Mouse (Mus musculus): ENCODE measurements around the gene Ftsj3.
"Not testable (repeated sequence)": the region's sequence is repeated elsewhere in the genome, so short reads cannot be mapped to it uniquely, and the experiment has no call there.

The Ftsj3 gene

DNA sequence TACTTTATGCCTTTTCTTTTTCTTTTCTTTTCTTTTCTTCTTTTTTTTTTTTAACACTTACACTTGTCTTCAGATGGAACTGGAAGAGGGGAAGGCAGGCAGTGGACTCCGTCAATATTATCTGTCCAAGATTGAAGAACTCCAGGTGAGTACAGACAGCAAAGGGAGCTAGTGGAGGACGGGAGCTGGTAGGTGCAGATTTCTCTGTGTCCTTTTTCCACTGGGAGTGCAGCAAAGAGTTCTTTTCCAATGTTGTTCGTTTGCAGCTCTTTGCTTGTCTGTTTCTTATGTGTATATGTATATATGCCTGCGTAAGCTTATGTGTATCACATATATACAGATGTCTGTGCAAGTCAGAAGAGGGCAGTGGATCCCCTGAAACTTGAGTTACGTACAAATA lies 896 bp upstream of the Ftsj3 start:
- DNase-seq (ENCODE audit: low read depth, low spot score) = no peak
- Histone ChIP-seq H3K27me3 (ENCODE audit: control insufficient read depth, insufficient read depth, low read length, poor library complexity, severe bottlenecking) (no peaks in the 10 kb centered on the region), H3K36me3 (ENCODE audit: control insufficient read depth, insufficient read depth, low read length, poor library complexity, severe bottlenecking) (peaks cover 5% of the 10 kb centered on the region)

DNA sequence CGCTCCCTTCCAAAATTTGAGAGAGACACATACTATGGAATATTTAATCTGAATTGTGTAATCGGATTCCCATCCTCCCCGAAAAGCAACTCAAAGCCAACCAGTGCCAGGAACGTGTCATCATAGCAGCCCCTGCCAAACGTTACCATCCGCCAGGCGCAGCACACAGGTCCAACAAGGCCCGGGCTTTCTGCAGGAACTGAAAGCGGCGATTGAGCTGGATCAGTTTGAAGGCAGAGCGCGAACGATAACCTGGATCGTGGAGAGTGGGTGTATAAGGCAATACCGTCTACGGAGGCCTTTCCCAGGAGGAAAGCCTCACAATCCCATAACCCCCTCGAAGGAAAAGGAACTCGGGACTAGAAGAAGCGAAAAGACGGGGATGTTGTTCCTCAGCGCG lies 705 bp downstream of the Ftsj3 start:
- Histone ChIP-seq H3K27me3 (ENCODE audit: control insufficient read depth, insufficient read depth, low read length, poor library complexity, severe bottlenecking) (no peaks in the 10 kb centered on the region), H3K36me3 (ENCODE audit: control insufficient read depth, insufficient read depth, low read length, poor library complexity, severe bottlenecking) (peaks cover 4% of the 10 kb centered on the region)
- DNase-seq (ENCODE audit: low read depth, low spot score) = no peak

DNA sequence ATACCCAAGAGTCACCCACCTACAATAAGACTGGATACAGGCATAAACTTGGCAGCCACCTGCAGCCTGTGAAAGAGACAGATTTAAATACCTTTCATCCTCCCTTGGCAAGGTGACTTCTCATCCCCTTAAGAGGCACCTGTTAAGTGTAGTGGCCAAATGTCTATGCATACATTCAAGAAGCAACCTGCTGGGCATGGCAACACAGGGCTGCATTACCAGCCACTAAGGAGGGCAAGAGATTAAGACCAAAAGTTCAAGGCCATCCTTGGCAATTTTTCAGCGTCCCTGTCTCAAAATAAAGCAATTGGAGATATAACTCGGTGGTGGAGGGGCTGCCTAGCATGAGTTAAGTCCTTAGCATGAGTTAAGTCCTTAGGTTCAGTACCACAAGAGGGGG lies 1.1 kb downstream of the Ftsj3 start:
- no peak for DNase-seq (ENCODE audit: low read depth, low spot score)

DNA sequence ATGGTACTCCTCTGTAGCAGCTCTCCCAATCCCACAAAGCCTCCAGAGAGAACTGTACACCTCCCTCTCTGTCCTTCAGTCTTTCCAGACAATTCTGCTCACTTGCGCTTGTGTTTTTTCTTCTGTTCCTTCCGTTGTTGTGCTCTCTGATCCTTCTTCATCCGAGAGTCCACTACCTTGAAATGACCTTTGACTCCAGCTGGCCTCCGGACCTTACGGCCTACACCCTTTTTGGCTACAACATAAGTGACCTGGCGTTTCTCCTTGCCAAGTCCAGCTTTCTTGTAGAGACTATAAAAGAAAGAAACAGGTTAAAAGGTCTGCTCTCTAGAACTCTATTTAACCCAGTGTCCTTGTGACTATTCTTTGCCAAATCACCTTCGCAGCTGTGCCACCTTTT lies 6.6 kb downstream of the Ftsj3 start:
- no peaks in the 10 kb centered on the region for H3K27me3 ChIP-seq (ENCODE audit: control insufficient read depth, insufficient read depth, low read length, poor library complexity, severe bottlenecking)
- no peak for DNase-seq (ENCODE audit: low read depth, low spot score)
- peaks cover 16% of the 10 kb centered on the region for H3K36me3 ChIP-seq (ENCODE audit: control insufficient read depth, insufficient read depth, low read length, poor library complexity, severe bottlenecking)

More for the DNA sequence above, 1.1 kb downstream of the Ftsj3 start:
- H3K27me3 ChIP-seq (ENCODE audit: control insufficient read depth, insufficient read depth, low read length, poor library complexity, severe bottlenecking) = no peaks in the 10 kb centered on the region
- peaks cover 7% of the 10 kb centered on the region for H3K36me3 ChIP-seq (ENCODE audit: control insufficient read depth, insufficient read depth, low read length, poor library complexity, severe bottlenecking)

DNA sequence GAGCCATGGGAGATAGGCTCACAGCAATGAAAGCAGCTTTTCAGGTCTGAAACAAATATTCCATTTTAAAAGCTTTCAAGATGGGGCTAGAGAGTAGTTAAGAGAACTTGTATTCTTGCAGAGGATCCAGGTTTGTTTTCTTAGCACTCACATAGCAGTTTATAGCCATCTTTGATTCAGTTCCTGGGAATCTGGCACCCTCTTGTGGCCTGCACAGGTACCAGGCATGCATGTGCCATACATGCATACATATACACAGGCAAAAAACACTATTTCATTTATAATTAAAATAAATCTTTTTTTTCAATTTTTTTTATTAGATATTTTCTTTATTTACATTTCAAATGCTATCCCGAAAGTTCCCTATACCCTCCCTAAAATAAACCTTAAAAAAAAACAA lies 9.0 kb downstream of the Ftsj3 start:
- peak; percentile 59 for DNase-seq (ENCODE audit: low read depth, low spot score)
- H3K27me3 ChIP-seq (ENCODE audit: control insufficient read depth, insufficient read depth, low read length, poor library complexity, severe bottlenecking) = no peaks in the 10 kb centered on the region
- H3K36me3 ChIP-seq (ENCODE audit: control insufficient read depth, insufficient read depth, low read length, poor library complexity, severe bottlenecking) = peaks cover 15% of the 10 kb centered on the region

DNA sequence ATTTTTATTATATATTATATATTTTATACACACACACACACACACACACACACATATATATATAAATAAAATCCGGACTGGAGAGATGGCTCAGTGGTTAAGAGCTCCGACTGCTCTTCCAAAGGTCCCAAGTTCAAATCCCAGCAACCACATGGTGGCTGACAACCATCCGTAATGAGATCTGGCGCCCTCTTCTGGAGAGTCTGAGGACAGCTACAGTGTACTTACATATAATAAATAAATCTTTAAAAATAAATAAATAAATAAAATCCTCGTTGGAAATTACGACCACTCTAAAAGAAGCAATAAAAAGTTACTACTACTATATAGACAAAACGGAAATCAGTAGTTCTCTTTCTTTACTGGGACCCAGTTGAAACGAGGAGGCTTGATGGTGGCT lies 21.9 kb downstream of the Ftsj3 start:
- not testable (repeated sequence) for H3K27me3 ChIP-seq (ENCODE audit: control insufficient read depth, insufficient read depth, low read length, poor library complexity, severe bottlenecking); DNase-seq (ENCODE audit: low read depth, low spot score)
- peaks cover 16% of the 10 kb centered on the region for H3K36me3 ChIP-seq (ENCODE audit: control insufficient read depth, insufficient read depth, low read length, poor library complexity, severe bottlenecking)

DNA sequence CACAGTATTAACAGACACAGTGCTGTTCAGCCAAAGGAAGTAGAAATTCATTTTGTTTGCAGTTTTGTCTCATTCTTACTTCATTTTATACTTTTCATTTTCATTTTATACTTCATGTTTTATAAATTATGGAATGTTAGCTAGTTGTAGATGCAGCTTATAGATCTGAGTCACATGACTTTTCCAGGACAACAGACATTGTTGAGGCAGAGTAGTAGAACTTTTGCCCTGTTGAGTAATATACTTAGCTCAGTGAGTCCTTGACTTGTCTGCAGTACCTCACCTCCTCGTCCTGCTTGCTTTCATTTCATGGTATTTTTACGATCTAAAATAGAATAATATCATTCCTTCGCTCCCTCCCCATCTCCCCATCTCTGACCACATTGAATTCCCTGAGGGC lies 35.3 kb downstream of the Ftsj3 start:
- no peaks in the 10 kb centered on the region for H3K27me3 ChIP-seq (ENCODE audit: control insufficient read depth, insufficient read depth, low read length, poor library complexity, severe bottlenecking)
- no peak for DNase-seq (ENCODE audit: low read depth, low spot score)
- H3K36me3 ChIP-seq (ENCODE audit: control insufficient read depth, insufficient read depth, low read length, poor library complexity, severe bottlenecking) = peaks cover 6% of the 10 kb centered on the region; the same call in 1 of the 2 replicates

DNA sequence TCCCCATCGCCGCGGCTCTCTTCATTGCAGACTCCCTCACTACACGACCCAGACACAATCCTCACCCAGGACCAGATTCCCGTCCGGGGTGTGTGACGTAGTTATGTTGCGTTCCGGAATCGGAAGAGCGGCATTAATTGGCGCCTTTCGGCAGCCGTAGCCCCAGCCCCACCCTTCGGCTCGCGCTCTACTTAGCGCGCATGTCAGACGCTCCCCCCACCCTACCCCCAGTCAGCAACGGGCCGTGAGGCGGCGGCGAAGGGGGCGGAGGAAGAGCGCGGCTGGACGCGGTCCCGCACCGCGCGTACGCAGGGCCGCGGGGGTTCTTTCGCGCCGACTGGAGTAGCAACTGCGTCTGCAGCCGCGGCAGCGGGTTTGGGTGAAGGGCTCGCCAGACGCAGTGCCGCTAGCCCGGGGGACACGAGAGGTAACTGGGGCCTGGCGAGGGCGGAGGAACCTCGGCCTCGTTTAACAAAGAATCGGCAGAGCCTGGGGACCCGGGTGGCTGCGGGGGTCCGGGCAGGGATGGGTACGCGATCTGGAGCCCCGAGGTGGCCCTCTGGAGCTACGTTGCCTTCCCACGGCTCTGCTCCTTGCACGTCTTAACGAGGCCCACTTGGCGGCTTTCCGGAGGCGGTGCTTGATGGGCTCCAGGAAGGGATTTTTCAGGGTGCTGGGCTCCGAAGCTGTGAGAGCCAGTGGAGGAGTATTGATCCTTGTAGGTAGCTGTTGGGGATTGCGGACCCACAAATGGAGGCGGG lies 39.0 kb downstream of the Ftsj3 start, which contains the start of gene Ddx42:
Gene Ddx42, plus strand, starts transcription at position 197 of the 761 bp plus-strand sequence.
- Histone ChIP-seq H3K27me3 (ENCODE audit: control insufficient read depth, insufficient read depth, low read length, poor library complexity, severe bottlenecking) (no peaks in the 10 kb centered on the region), H3K36me3 (ENCODE audit: control insufficient read depth, insufficient read depth, low read length, poor library complexity, severe bottlenecking) (peaks cover 5% of the 10 kb centered on the region; the same call in 1 of the 2 replicates)
- peak; percentile 96 for DNase-seq (ENCODE audit: low read depth, low spot score)

DNA sequence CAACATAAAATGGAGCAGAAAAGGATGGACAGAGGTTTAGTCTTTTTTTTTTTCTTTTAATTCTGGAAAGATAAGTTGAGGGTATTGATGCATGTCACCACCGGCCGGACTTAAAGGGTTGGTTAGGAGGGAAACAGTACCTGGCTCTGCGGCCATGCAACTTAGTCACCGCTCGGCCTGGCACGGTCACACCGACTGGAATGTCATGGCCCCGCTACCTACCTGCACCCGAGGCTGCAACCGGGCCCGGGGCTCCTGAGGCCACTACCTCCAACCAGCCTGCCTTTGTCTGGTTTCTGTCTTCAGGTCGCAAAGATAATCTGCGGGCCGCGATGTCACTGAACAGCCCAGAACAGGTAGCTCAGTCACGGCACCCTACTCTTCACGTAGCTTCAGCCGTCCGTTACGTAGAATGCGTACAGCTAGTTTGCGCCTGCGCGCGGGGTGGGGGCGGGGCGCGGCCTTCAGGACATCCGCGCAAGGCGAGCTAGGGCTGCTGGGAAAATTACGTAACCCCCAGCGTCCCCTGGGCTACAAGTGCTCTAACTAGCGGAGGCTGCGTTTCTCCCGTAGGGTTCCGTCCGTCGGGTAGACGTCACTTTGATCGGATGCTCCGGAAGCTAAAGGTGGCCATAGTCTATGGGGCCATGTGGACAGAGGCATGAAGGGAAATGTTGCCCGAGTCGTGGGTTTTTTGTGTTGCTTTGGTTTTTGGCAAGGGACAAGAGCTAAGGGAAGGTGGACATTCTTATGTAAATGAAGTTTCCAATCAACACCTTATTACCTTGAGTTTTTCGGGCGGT lies 39.8 kb downstream of the Ftsj3 start, which contains the start of gene Ccdc47:
Gene Ccdc47, minus strand, starts transcription at position 418 of the 803 bp plus-strand sequence.
- Histone ChIP-seq H3K27me3 (ENCODE audit: control insufficient read depth, insufficient read depth, low read length, poor library complexity, severe bottlenecking) (no peaks in the 10 kb centered on the region), H3K36me3 (ENCODE audit: control insufficient read depth, insufficient read depth, low read length, poor library complexity, severe bottlenecking) (peaks cover 7% of the 10 kb centered on the region; the same call in 1 of the 2 replicates)
- DNase-seq (ENCODE audit: low read depth, low spot score) = peak; percentile 100

DNA sequence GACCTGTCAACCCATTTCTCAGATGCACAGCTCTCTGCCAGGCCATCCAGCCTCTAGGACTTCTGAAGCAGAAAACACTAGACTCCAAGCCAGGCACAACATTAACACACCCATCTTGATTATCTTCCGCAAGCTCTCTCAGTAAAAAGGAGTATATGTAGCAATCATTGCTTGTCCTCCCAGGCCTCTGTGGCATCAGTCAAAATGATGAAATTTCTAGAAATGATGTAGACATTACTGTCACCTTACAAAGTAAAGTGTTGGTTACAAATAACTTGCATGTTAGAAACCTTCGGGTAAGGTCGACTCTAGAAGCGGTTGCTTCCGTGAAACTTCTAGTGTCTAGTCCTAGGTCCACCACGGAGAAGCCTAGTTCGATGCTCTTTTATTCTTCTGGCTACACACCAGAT lies 40.4 kb downstream of the Ftsj3 start:
- no peaks in the 10 kb centered on the region for H3K27me3 ChIP-seq (ENCODE audit: control insufficient read depth, insufficient read depth, low read length, poor library complexity, severe bottlenecking)
- peaks cover 7% of the 10 kb centered on the region; the same call in 1 of the 2 replicates for H3K36me3 ChIP-seq (ENCODE audit: control insufficient read depth, insufficient read depth, low read length, poor library complexity, severe bottlenecking)
- DNase-seq (ENCODE audit: low read depth, low spot score) = no peak

DNA sequence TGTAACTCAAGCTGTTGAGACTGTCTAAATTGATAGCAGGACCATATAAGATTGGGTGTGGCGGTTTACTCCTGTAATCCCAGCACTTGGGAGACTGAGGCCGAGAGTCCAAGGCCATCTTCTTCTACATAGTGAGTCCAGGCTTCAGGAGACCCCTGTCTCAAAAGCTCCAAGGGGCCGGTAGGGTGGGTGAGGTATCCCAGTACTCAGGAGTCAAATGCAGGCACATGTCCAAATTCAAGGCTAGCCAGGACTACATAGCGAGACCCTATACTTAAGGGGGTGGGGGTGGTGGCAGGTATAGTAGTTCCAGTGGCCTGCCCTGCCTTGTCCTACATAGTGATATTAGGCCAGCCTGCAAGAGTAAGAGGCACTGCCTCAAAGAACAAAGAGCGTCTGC lies 41.0 kb downstream of the Ftsj3 start:
- no peaks in the 10 kb centered on the region for H3K27me3 ChIP-seq (ENCODE audit: control insufficient read depth, insufficient read depth, low read length, poor library complexity, severe bottlenecking)
- H3K36me3 ChIP-seq (ENCODE audit: control insufficient read depth, insufficient read depth, low read length, poor library complexity, severe bottlenecking) = peaks cover 7% of the 10 kb centered on the region; the same call in 1 of the 2 replicates
- DNase-seq (ENCODE audit: low read depth, low spot score) = no peak

DNA sequence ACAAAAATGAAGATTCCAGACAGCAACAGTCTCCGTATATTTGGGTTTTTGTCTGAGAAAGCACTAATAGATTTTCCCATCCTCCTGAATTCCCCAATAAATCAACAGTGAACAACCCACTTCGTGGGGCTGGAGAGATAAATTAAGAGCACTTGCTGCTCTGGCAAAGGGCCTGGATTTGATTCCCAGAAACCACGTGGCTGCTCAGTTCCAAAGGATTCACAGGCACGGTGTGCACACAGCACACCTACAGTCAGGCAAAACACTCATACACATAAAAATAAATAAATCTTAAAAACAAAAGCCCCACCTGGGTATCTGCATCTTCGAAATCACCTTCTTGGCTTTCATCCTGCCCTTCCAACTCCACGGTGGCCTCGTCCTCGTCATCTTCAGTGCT lies 43.1 kb downstream of the Ftsj3 start:
- no peaks in the 10 kb centered on the region for H3K27me3 ChIP-seq (ENCODE audit: control insufficient read depth, insufficient read depth, low read length, poor library complexity, severe bottlenecking)
- H3K36me3 ChIP-seq (ENCODE audit: control insufficient read depth, insufficient read depth, low read length, poor library complexity, severe bottlenecking) = peaks cover 16% of the 10 kb centered on the region
- DNase-seq (ENCODE audit: low read depth, low spot score) = no peak

DNA sequence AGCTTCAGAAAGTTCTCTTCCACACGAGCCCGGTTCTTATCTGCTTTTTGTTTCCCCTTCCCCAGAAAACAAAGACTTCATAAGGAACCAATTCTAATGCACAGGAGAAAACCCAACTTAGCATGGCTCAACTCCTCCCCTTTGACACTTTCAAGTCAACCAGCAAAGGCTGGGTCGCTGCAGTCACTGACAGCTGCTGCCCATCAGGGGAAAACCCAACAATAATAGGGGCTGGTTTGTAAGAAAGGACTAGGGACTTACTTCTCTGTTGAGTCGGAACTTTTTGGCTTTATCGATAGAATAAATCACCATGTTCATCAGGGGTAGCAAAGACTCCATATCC lies 53.8 kb downstream of the Ftsj3 start, which contains the start of gene Strada:
Gene Strada, minus strand, starts transcription at position 46 of the 343 bp plus-strand sequence.
- H3K27me3 ChIP-seq (ENCODE audit: control insufficient read depth, insufficient read depth, low read length, poor library complexity, severe bottlenecking) = no peaks in the 10 kb centered on the region
- peaks cover 2% of the 10 kb centered on the region; the same call in 1 of the 2 replicates for H3K36me3 ChIP-seq (ENCODE audit: control insufficient read depth, insufficient read depth, low read length, poor library complexity, severe bottlenecking)
- peak; percentile 66 for DNase-seq (ENCODE audit: low read depth, low spot score)

DNA sequence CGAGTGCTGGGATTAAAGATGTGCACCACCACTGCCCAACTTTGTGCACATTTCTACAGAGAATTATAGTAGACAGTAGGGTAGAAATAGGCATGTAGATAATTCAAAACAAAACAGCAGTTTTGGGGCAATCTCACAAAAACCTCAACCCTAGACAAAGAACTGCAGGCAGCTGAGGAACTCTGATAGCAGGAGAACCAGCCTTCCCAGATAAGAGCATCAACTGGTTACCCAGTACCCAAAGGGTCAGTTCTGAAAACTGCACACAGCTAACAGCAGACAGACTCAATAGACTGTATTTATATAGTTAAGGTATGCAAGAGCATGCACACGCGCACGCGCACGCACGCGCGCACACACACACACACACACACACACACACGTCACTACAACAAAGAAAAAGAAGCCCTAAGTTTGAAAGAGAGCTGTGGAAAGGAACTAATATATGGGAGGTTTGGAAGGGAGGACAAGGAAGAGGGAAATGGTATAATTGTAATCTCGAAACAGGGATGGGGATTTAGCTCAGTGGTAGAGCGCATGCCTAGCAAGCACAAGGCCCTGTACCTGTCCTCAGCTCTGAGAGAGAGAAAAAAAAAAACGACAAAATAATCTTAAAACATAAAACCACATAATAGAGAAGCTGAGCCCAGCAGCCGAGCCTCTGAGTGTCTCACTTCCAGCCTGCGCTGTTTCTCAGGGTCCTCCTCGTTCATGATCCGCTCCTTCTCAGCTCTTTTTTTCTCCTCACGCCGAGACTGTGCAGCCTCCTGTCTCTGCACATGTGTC lies 54.3 kb downstream of the Ftsj3 start:
- DNase-seq (ENCODE audit: low read depth, low spot score) = peak; percentile 23
- Histone ChIP-seq H3K36me3 (ENCODE audit: control insufficient read depth, insufficient read depth, low read length, poor library complexity, severe bottlenecking) (no peaks in the 10 kb centered on the region; the same call in 1 of the 2 replicates), H3K27me3 (ENCODE audit: control insufficient read depth, insufficient read depth, low read length, poor library complexity, severe bottlenecking) (no peaks in the 10 kb centered on the region)

Data from splenic B cell, adult 2 months (primary cell).